Mouse (Mus musculus): Measurements from ENCODE around the gene Hmcn1. TPM values are rescaled to one million over a fixed set of nuclear protein-coding genes. Genes with fewer than 3 reads are reported as not detected.

Gene Hmcn1
- total and polyA plus RNA-seq, 2 experiments from 2014 or later, result 1.2 to 4.1 TPM

- ATAC-seq (no peak), DNase-seq (no peak)
- Histone ChIP-seq H3K4me2 (ENCODE audit: low read depth) (no peak overlapping the region), H3K27ac (ENCODE audit: low read depth, low read length) (no peak overlapping the region), H3K9me3 (ENCODE audit: low read length) (no peaks in the 10 kb centered on the region), H3K36me3 (ENCODE audit: insufficient read depth) (no peaks in the 10 kb centered on the region), H3K4me3 (ENCODE audit: low read depth, low read length) (no peak overlapping the region), H3K4me1 (ENCODE audit: insufficient read depth) (no peaks in the 10 kb centered on the region), H3K27me3 (ENCODE audit: insufficient read depth, low read length) (no peaks in the 10 kb centered on the region), H3K9ac (no peak overlapping the region)
- 86% methylated on average over 4 of the region's 4 CpGs for WGBS
- TF ChIP-seq CTCF (IDR thresholded peaks at IDR 0.05; ENCODE audit: low read depth), result no peak
Measured at GRCm38 (mm10) chr1:150761678-150762077, 231.6 kb downstream of the Hmcn1 start.

GRCm38 (mm10) chr1:150760801-150761331 lies 232.4 kb downstream of the Hmcn1 start:
- H3K4me3 ChIP-seq (ENCODE audit: low read depth, low read length), result no peak overlapping the region
- H3K4me1 ChIP-seq (ENCODE audit: insufficient read depth), result no peaks in the 10 kb centered on the region
- H3K36me3 ChIP-seq (ENCODE audit: insufficient read depth), result no peaks in the 10 kb centered on the region
- H3K27me3 ChIP-seq (ENCODE audit: insufficient read depth, low read length), result no peaks in the 10 kb centered on the region
- no peak overlapping the region for H3K4me2 ChIP-seq (ENCODE audit: low read depth)
- no peak overlapping the region for H3K9ac ChIP-seq
- TF ChIP-seq CTCF (IDR thresholded peaks at IDR 0.05; ENCODE audit: low read depth), result no peak
- no peak overlapping the region for H3K27ac ChIP-seq (ENCODE audit: low read depth, low read length)
- WGBS, result 44% methylated on average over 2 of the region's 2 CpGs
- peak; percentile 25 for ATAC-seq
- no peak for DNase-seq
- H3K9me3 ChIP-seq (ENCODE audit: low read length), result no peaks in the 10 kb centered on the region

- DNase-seq (peak; percentile 6), ATAC-seq (no peak)
- H3K9me3 ChIP-seq (ENCODE audit: low read length), result no peaks in the 10 kb centered on the region
Measured at GRCm38 (mm10) chr1:150759476-150760079, 233.7 kb downstream of the Hmcn1 start.

GRCm38 (mm10) chr1:150753920-150754319 lies 239.3 kb downstream of the Hmcn1 start:
- TF ChIP-seq CTCF (IDR thresholded peaks at IDR 0.05; ENCODE audit: low read depth), result no peak
- no peaks in the 10 kb centered on the region for H3K27me3 ChIP-seq (ENCODE audit: insufficient read depth, low read length)
- DNase-seq (no peak), ATAC-seq (no peak)
- WGBS, result 92% methylated on average over 5 of the region's 5 CpGs
- no peak overlapping the region for H3K4me3 ChIP-seq (ENCODE audit: low read depth, low read length)
- no peaks in the 10 kb centered on the region for H3K4me1 ChIP-seq (ENCODE audit: insufficient read depth)
- no peaks in the 10 kb centered on the region for H3K36me3 ChIP-seq (ENCODE audit: insufficient read depth)
- no peak overlapping the region for H3K4me2 ChIP-seq (ENCODE audit: low read depth)
- H3K9me3 ChIP-seq (ENCODE audit: low read length), result no peaks in the 10 kb centered on the region
- H3K27ac ChIP-seq (ENCODE audit: low read depth, low read length), result no peak overlapping the region
- no peak overlapping the region for H3K9ac ChIP-seq

More at GRCm38 (mm10) chr1:150759476-150760079, 233.7 kb downstream of the Hmcn1 start:
- Histone ChIP-seq H3K36me3 (ENCODE audit: insufficient read depth) (no peaks in the 10 kb centered on the region), H3K4me2 (ENCODE audit: low read depth) (no peak overlapping the region), H3K27me3 (ENCODE audit: insufficient read depth, low read length) (no peaks in the 10 kb centered on the region), H3K4me1 (ENCODE audit: insufficient read depth) (no peaks in the 10 kb centered on the region), H3K9ac (no peak overlapping the region), H3K27ac (ENCODE audit: low read depth, low read length) (no peak overlapping the region), H3K4me3 (ENCODE audit: low read depth, low read length) (no peak overlapping the region)
- WGBS, result 43% methylated on average over 2 of the region's 2 CpGs
- no peak for TF ChIP-seq CTCF (IDR thresholded peaks at IDR 0.05; ENCODE audit: low read depth)

GRCm38 (mm10) chr1:150748783-150749182 lies 244.5 kb downstream of the Hmcn1 start:
- 79% methylated on average over 3 of the region's 3 CpGs for WGBS
- H3K36me3 ChIP-seq (ENCODE audit: insufficient read depth), result no peaks in the 10 kb centered on the region
- ATAC-seq (no peak), DNase-seq (no peak)
- H3K27me3 ChIP-seq (ENCODE audit: insufficient read depth, low read length), result no peaks in the 10 kb centered on the region
- no peak overlapping the region for H3K27ac ChIP-seq (ENCODE audit: low read depth, low read length)
- no peak overlapping the region for H3K4me3 ChIP-seq (ENCODE audit: low read depth, low read length)
- H3K9ac ChIP-seq, result no peak overlapping the region
- H3K9me3 ChIP-seq (ENCODE audit: low read length), result no peaks in the 10 kb centered on the region
- no peaks in the 10 kb centered on the region for H3K4me1 ChIP-seq (ENCODE audit: insufficient read depth)
- H3K4me2 ChIP-seq (ENCODE audit: low read depth), result no peak overlapping the region
- no peak for TF ChIP-seq CTCF (IDR thresholded peaks at IDR 0.05; ENCODE audit: low read depth)

- Histone ChIP-seq H3K27me3 (ENCODE audit: insufficient read depth, low read length) (no peaks in the 10 kb centered on the region), H3K27ac (ENCODE audit: low read depth, low read length) (no peak overlapping the region), H3K4me2 (ENCODE audit: low read depth) (no peak overlapping the region), H3K36me3 (ENCODE audit: insufficient read depth) (no peaks in the 10 kb centered on the region), H3K4me1 (ENCODE audit: insufficient read depth) (no peaks in the 10 kb centered on the region), H3K4me3 (ENCODE audit: low read depth, low read length) (no peak overlapping the region), H3K9me3 (ENCODE audit: low read length) (no peaks in the 10 kb centered on the region), H3K9ac (no peak overlapping the region)
- ATAC-seq, result no peak
- WGBS, result 89% methylated on average over 4 of the region's 4 CpGs
- DNase-seq, result no peak
- TF ChIP-seq CTCF (IDR thresholded peaks at IDR 0.05; ENCODE audit: low read depth), result no peak
Measured at GRCm38 (mm10) chr1:150747771-150748170, 245.5 kb downstream of the Hmcn1 start.

GRCm38 (mm10) chr1:150743097-150743843 lies 250.0 kb downstream of the Hmcn1 start:
- no peak for DNase-seq
- Histone ChIP-seq H3K27ac (ENCODE audit: low read depth, low read length) (no peak overlapping the region), H3K27me3 (ENCODE audit: insufficient read depth, low read length) (no peaks in the 10 kb centered on the region), H3K9me3 (ENCODE audit: low read length) (no peaks in the 10 kb centered on the region), H3K4me2 (ENCODE audit: low read depth) (no peak overlapping the region), H3K4me3 (ENCODE audit: low read depth, low read length) (no peak overlapping the region), H3K36me3 (ENCODE audit: insufficient read depth) (no peaks in the 10 kb centered on the region), H3K4me1 (ENCODE audit: insufficient read depth) (no peaks in the 10 kb centered on the region), H3K9ac (no peak overlapping the region)
- no peak for ATAC-seq
- 77% methylated on average over 19 of the region's 19 CpGs for WGBS
- no peak for TF ChIP-seq CTCF (IDR thresholded peaks at IDR 0.05; ENCODE audit: low read depth)

All from forebrain, postnatal 0 days (tissue).